Mouse (Mus musculus): ENCODE results near the gene Vmn2r87.
"Not testable (repeated sequence)": the region's sequence is repeated elsewhere in the genome, so short reads cannot be mapped to it uniquely, and the experiment has no call there.

DNA sequence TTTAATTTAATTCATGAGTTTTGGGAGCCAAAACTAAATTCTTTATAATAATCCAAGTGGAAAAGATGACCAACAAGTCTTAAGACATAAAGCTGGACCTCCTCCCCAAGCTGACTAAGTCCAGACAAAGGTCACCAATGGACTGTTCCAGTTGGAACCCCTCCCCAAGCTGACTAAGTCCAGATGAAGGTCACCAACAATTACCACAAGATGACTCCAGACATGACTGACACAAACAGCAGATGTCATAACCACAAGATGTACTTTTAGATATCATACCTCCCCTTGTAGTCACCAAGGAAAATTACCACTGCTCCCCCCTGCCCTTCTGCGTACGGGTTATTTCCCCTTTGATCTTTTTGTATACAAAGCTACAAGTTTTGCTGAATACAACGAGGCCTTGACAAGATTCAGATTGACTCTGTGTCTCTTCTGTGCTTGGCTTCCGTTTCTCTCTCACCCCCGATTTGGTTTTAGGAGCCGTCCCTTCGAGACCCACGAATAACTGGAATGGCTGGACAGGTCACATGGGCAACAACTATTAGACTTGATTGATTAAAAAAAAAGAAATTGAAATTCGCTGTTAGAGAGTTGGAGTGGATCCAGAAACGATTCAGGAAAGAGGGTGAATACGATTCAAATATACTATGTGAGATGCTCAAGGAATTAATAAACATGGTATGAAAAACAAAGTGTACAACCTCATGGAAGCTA lies 62.9 kb downstream of the Vmn2r87 start:
- not testable (repeated sequence) for TF ChIP-seq EP300, CTCF (IDR thresholded peaks at IDR 0.05; ENCODE audit: low read depth)
